Mouse (Mus musculus) kidney, postnatal 0 days (tissue): ENCODE measurements around the gene Tceal5. TPM values are rescaled to one million over a fixed set of nuclear protein-coding genes. Genes with fewer than 3 reads are reported as not detected.

Experiments used
- ATAC-seq: fragments of 200-750 bp; cut with Nextera tagmentation; replicated peaks from 2 replicates; pipeline ENCODE4 v1.8.0; 2017; ENCODE audit warnings: low read depth, moderate number of reproducible peaks, moderate TSS enrichment, moderate library complexity; ENCODE audit not compliant: low FRiP score
- DNase-seq: peaks from one replicate; pipeline ENCODE4 v3.0.0-alpha.2; 2016; ENCODE audit warnings: low spot score
- H3K27ac ChIP-seq: fragments of 300-500 bp; sonication (generic); 2 replicates; pipeline ENCODE4 v1.5.1; 2014; ENCODE audit warnings: mild to moderate bottlenecking
- H3K27me3 ChIP-seq: fragments of 300-500 bp; sonication (generic); 2 replicates; pipeline ENCODE4 v1.6.1; 2014; ENCODE audit warnings: low read length, mixed read lengths; ENCODE audit not compliant: insufficient read depth
- H3K36me3 ChIP-seq: fragments of 300-500 bp; sonication (generic); 2 replicates; pipeline ENCODE4 v1.6.1; 2014; ENCODE audit warnings: low read length, mixed read lengths; ENCODE audit not compliant: insufficient read depth
- H3K4me1 ChIP-seq: fragments of 300-500 bp; sonication (generic); replicated peaks from 2 replicates; pipeline ENCODE4 v1.6.1; 2014; ENCODE audit warnings: antibody characterized with exemption, low read length, mixed read lengths; ENCODE audit not compliant: insufficient read depth
- H3K4me2 ChIP-seq: fragments of 300-500 bp; sonication (generic); 2 replicates; pipeline ENCODE4 v1.6.1; 2014; ENCODE audit warnings: mild to moderate bottlenecking, low read length, moderate library complexity, mixed read lengths
- H3K4me3 ChIP-seq: fragments of 300-500 bp; sonication (generic); replicated peaks from 2 replicates; pipeline ENCODE4 v1.5.1; 2014; ENCODE audit warnings: low read depth, low read length
- H3K9ac ChIP-seq: fragments of 300-500 bp; sonication (generic); 2 replicates; pipeline ENCODE4 v1.6.1; 2014; ENCODE audit warnings: low read depth, low read length
- H3K9me3 ChIP-seq: fragments of 300-500 bp; sonication (generic); replicated peaks from 2 replicates; pipeline ENCODE4 v1.6.1; 2016; ENCODE audit warnings: low read length, inconsistent platforms, mixed read lengths
- CTCF ChIP-seq: IDR thresholded peaks from 2 replicates; pipeline ENCODE4 v1.5.1; 2016; ENCODE audit warnings: antibody characterized with exemption, low read depth, mild to moderate bottlenecking, moderate library complexity
- WGBS: fragments of 180-500 bp; shearing (Covaris S2); extraction: QIAGEN DNeasy Blood & Tissue Kit; methylation state at CpG from one replicate; pipeline ENCODE4 v1.1.7; 2014; 5-methylcytosine and 5-hydroxymethylcytosine counted together
- polyA plus RNA-seq: library from polyadenylated mRNA; unstranded; fragments of >200 nt; fragmentation: Nextera tagmentation; extraction: Ambion mirVana; gene quantifications from 2 replicates; pipeline ENCODE4 v1.2.1, GENCODE M21; 2015

Gene Tceal5
- 2.6 and 2.9 TPM in 2 replicates for polyA plus RNA-seq

DNA sequence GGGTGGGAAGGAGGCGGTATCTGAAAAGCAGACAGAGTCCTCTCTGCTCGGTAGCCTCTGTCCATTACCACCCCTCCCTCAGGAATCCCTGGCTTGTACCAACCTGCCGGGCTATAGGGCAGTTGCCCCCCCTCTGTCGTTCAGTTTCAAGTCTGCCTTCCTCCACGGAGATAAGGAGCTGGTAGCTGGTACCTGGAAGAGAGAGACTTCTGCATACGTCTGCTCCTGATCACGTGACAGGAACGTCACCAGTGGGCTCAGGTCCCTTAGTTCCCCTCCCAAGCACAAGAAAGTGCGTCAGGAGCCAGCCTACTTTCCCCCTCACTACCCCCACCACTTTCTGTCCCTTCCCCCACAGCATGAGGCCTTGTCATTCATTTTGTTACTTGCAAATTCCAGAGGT lies at the start of gene Tceal5:
TSS of gene Tceal5 (minus strand) at position 213 of the 403 bp plus-strand sequence.
- no peak within 1 kb of the TSS for H3K27ac ChIP-seq
- 25% methylated on average over 9 of the region's 9 CpGs for WGBS
- H3K27me3 ChIP-seq, result no peaks in the 10 kb centered on the region
- H3K4me3 ChIP-seq, result peak within 1 kb of the TSS; percentile 23; the same call in 1 of the 2 replicates
- no peak for TF ChIP-seq CTCF
- no peaks in the 10 kb centered on the region for H3K36me3 ChIP-seq
- H3K9me3 ChIP-seq, result no peaks in the 10 kb centered on the region
- H3K4me2 ChIP-seq, result peak within 1 kb of the TSS; percentile 56
- peak; percentile 52 for ATAC-seq
- DNase-seq, result peak; percentile 5
- no peak within 1 kb of the TSS for H3K9ac ChIP-seq
- H3K4me1 ChIP-seq, result no peaks in the 10 kb centered on the region

- Histone ChIP-seq H3K36me3 (no peaks in the 10 kb centered on the region), H3K9me3 (no peaks in the 10 kb centered on the region), H3K4me2 (no peak overlapping the region), H3K9ac (no peak overlapping the region), H3K27me3 (no peaks in the 10 kb centered on the region), H3K4me3 (no peak overlapping the region), H3K4me1 (no peaks in the 10 kb centered on the region), H3K27ac (no peak overlapping the region)
- WGBS, result 62% methylated on average over 6 of the region's 6 CpGs
- no peak for ATAC-seq
- no peak for TF ChIP-seq CTCF
- DNase-seq, result no peak
Measured at GRCm38 (mm10) chrX:136252023-136252729, 48.5 kb upstream of the Tceal5 start.

- H3K36me3 ChIP-seq, result no peaks in the 10 kb centered on the region
- no peaks in the 10 kb centered on the region for H3K4me1 ChIP-seq
- no peaks in the 10 kb centered on the region for H3K9me3 ChIP-seq
- H3K4me3 ChIP-seq, result no peak overlapping the region
- no peaks in the 10 kb centered on the region for H3K27me3 ChIP-seq
- DNase-seq (no peak), ATAC-seq (no peak)
- no peak overlapping the region for H3K9ac ChIP-seq
- H3K4me2 ChIP-seq, result no peak overlapping the region
- no peak overlapping the region for H3K27ac ChIP-seq
- TF ChIP-seq CTCF, result no peak
- 57% methylated on average over 7 of the region's 7 CpGs for WGBS
Measured at GRCm38 (mm10) chrX:136249671-136250070, 46.0 kb upstream of the Tceal5 start.

DNA sequence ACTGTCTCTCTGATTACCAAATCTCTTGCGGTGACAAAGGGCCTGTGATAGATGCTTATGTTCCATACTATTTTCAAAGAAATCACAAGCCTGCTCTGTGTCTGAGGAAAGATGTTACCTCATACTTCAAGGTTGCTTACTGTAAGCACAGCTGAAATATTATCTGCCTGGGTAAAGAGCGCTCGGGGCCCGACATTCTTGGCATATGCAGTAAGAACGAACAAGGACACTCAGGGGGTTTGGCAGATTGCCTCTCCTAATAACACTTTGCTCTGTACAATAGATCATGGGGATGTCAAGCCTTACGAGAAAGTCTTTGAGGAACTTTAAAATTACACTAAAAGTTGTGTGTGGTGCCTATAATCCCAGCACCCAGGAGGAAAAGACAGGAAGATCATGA lies 45.1 kb upstream of the Tceal5 start:
- H3K27me3 ChIP-seq, result no peaks in the 10 kb centered on the region
- no peaks in the 10 kb centered on the region for H3K4me1 ChIP-seq
- H3K27ac ChIP-seq, result no peak overlapping the region
- TF ChIP-seq CTCF, result no peak
- DNase-seq (peak; percentile 15), ATAC-seq (no peak)
- no peaks in the 10 kb centered on the region for H3K9me3 ChIP-seq
- WGBS, result 65% methylated on average over 6 of the region's 6 CpGs
- no peak overlapping the region for H3K4me3 ChIP-seq
- no peak overlapping the region for H3K4me2 ChIP-seq
- no peaks in the 10 kb centered on the region for H3K36me3 ChIP-seq
- H3K9ac ChIP-seq, result no peak overlapping the region

- no peaks in the 10 kb centered on the region for H3K27me3 ChIP-seq
- no peaks in the 10 kb centered on the region for H3K4me1 ChIP-seq
- no peaks in the 10 kb centered on the region for H3K9me3 ChIP-seq
- 32% methylated on average over 13 of the region's 15 CpGs for WGBS
- peak overlapping the region; percentile 61 for H3K9ac ChIP-seq
- DNase-seq (peak; percentile 60), ATAC-seq (peak; percentile 76)
- peak overlapping the region; percentile 55 for H3K4me2 ChIP-seq
- H3K4me3 ChIP-seq, result peak overlapping the region; percentile 57
- peak overlapping the region; percentile 77 for H3K27ac ChIP-seq
- no peak for TF ChIP-seq CTCF
- H3K36me3 ChIP-seq, result no peaks in the 10 kb centered on the region
Measured at GRCm38 (mm10) chrX:136245521-136246071, 41.9 kb upstream of the Tceal5 start.

- Histone ChIP-seq H3K27me3 (no peaks in the 10 kb centered on the region), H3K9ac (peak within 1 kb of the TSS; percentile 61), H3K27ac (peak within 1 kb of the TSS; percentile 77), H3K4me2 (peak within 1 kb of the TSS; percentile 55), H3K4me3 (peak within 1 kb of the TSS; percentile 57), H3K4me1 (no peaks in the 10 kb centered on the region), H3K9me3 (no peaks in the 10 kb centered on the region), H3K36me3 (no peaks in the 10 kb centered on the region)
- 27% methylated on average over 20 of the region's 20 CpGs for WGBS
- ATAC-seq (peak; percentile 91), DNase-seq (peak; percentile 87)
- no peak for TF ChIP-seq CTCF
Measured at GRCm38 (mm10) chrX:136244574-136245229, 41.0 kb upstream of the Tceal5 start, which contains the start of gene Tceal9. Tceal9 (plus strand) TSS chrX:136245079.
